Mouse (Mus musculus) lung, postnatal 4 days (tissue): ENCODE data around the gene Myh14.

Experiments
- DNase-seq, 2 experiments: peaks; one replicate each; pipeline ENCODE4 v3.0.0; 2021

Myh14 gene

GRCm38 (mm10) chr7:44628402-44629034 lies 42.1 kb downstream of the Myh14 start:
- no peak for DNase-seq

- no peak for DNase-seq
These were observed 43.7 kb downstream of the Myh14 start for GRCm38 (mm10) chr7:44626966-44627365.

DNA sequence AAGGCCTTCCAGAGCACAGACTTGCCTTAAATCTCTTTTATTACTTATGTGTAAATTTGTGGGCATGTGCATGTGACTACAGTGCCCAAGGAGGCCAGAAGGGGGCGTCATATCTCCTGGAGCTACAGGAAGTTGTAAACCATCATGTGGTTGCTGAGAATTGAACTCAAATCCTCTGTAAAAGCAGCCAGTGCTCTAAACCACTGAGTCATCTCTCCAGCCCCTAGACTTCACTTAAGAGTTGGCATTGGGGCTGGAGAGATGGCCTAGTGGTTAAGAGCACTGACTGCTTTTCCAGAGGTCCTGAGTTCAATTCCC lies 44.6 kb downstream of the Myh14 start:
- DNase-seq = no peak

DNA sequence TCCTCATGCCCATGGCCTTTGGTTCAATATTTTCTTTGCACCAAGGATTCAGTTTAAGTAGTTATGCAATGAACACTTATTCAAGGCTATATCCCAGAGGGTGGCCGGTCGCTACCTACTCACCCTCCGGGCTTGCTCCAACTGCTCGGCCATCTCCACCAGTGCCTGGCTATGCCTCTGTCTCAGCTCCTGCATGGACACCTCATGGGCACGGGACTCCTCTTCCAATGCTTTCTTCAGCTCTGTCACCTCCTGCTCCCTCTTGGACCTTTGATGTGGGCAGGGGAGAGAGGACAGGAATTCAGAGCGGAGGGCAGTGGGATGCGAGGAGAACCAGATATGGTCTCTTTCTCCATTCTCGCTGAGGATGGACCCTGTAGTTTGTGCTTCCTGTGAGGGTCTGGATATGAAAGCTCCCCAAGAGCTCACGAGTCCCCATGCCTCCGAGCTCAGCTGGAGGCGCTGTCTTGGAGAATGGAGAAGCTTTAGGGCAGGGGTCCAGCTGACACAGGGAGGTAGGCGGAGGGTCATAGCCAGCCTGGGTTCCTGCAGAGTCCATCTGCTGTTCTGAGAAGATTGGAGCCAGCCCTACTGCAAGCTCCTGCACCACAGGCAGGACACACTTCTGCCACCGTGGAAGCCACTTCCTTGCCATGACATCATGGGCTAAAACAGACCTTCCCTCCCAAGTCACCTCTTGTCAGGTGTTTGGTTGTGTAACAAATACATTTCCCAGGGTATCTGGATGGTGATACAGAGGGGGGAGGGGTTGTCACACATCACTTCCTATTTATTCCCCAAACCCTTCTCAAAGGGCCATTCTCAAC lies 45.2 kb downstream of the Myh14 start:
- DNase-seq = no peak

GRCm38 (mm10) chr7:44624828-44625227 lies 45.8 kb downstream of the Myh14 start:
- DNase-seq = no peak

DNA sequence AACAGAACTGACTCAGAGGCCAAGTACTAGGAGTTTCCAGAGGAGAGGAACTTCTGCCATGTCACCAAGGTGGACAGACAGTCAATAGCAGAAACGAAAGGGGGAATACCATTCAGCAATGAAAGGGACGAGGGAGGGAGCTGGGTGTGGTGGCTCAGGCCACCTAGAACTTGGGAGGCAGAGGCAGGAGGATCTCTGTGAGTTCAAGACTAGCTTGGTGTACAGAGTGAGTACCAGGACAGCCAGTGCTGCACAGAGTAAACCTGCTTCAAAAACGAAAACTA lies 46.2 kb downstream of the Myh14 start:
- no peak for DNase-seq

- no peak for DNase-seq
These were observed 46.7 kb downstream of the Myh14 start for GRCm38 (mm10) chr7:44623714-44624542.

DNA sequence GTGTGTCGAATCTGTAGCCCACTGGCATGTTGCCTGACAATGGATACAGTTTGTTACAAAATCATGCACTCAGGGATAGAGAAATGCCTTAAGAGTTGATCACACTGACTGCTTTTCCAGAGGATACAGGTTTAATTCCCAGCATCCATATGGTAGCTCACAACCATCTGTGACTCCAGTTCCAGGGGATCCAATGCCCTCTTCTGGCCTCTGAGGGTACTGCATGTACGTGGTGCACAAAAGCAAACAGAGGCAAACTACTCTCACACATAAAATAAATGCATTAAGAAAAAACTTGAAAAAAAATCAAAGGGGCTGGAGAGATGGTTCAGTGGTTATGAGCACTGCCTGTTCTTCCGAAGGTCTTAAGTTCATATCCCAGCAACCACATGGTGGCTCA lies 53.6 kb downstream of the Myh14 start:
- no peak for DNase-seq

GRCm38 (mm10) chr7:44615987-44616386 lies 54.7 kb downstream of the Myh14 start:
- no peak for DNase-seq

- DNase-seq = no peak
These were observed 55.3 kb downstream of the Myh14 start for GRCm38 (mm10) chr7:44615309-44615708.

DNA sequence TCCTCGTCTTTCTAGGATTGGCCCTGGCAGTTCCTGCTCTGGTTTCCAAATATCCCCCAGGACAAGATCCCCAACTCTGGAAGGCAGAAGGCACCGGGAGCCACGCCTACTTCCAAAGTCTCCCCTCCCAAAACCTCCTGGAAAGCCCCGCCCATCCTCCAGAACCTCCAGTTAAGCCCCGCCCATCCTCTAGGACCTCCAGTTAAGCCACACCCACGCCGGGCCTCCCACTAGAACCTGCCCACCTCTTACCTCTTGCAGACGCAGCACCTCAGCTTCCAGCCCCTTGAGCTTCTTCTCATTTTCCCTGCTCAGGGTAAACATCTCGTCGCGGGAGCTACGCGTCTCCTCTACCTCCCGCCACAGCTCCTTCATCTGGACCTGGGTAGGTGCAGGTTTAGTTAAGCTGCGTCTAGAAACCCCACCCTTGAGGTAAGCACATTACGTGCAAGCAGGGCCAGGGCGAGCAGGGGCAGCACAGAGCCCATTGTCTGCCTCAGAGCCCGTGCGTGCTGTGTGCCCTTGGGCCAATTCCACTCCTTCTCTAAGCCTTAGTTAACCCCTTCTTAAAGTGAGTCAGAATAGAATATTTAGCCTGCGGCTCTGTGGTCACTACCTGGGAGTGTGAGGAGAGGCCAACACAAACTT lies 56.5 kb downstream of the Myh14 start:
- peak; percentile 50 to 54 for DNase-seq

- no peak for DNase-seq
These were observed 58.5 kb downstream of the Myh14 start for GRCm38 (mm10) chr7:44612192-44612591.

GRCm38 (mm10) chr7:44606171-44606901 lies 64.3 kb downstream of the Myh14 start:
- peak; percentile 68 to 82 for DNase-seq

DNA sequence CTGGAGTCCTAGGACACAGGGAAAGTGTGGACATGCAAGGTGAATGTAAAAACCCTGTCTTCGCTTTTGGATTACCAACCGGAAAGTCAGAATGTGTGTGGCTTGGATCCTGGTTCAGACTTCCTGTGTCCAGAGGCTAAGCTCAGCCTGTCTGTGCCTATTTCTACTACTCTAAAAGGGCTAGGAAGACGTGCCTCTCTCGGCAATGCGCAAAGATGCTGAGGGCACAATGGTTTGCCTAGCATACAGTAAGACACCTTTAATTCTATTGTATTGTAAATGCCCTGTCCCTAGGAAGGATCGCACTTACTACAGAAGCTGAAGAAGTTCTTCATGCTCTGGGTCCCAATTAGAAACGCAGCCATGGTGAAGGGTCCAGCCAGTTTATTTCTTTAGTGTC lies 65.2 kb downstream of the Myh14 start:
- no peak for DNase-seq

- no peak for DNase-seq
These were observed 66.0 kb downstream of the Myh14 start for GRCm38 (mm10) chr7:44604619-44605018.

- DNase-seq = peak in 1 of 2 experiments; percentile 33
These were observed 66.5 kb downstream of the Myh14 start for GRCm38 (mm10) chr7:44604139-44604606.

DNA sequence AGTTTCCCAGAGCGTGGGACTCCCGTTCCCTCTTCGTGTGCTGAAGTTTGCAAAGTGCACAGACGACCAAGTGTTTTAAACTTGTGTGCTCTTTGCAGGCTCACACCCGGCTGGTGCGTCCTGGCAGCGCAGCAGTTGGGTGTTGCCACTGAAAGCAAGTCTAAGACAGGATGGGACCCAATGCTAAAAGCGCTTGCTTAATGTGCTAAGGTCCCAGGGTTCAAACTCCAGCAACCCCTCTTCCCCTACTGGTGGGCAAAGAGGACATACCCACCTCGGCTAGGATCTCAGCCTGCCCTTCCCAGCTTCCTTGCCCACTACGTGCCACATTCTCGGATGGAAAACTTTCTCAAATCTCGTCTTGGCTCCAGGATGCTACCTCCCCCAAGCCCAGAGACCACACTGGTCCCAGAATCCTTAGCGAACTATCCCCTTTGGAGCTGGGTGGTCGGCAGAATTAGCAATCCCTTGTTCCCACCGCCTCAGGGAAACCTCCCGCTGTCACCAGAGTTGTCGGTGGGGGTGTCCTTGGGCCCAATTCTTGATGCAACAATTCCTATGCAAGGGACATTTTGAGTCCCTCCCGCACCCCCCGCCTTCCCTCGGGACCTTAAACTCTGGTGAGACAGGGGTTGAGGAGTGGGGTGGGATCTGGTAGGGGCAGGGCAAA lies 67.3 kb downstream of the Myh14 start:
- no peak for DNase-seq

DNA sequence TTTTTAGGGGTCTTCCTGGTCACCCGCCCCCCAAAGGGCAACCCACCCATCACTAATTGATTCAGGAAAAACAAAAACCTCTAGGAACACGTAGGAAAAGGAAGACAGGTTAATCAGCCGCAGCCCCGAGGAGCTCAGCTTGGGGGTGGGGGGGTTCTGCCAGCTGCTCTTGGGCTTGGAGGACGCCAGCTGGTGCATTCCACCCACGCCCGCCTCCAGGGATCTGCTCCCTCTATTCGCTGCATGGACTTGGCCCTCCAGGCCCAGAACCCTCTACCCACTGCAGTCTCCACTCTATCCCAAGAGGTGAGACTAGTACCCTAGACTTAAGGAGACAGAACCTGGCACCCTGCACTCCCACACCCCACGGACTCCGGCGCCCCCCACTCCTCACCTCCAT lies 68.2 kb downstream of the Myh14 start:
- no peak for DNase-seq

- DNase-seq = no peak
These were observed 69.0 kb downstream of the Myh14 start for GRCm38 (mm10) chr7:44601646-44602045.

DNA sequence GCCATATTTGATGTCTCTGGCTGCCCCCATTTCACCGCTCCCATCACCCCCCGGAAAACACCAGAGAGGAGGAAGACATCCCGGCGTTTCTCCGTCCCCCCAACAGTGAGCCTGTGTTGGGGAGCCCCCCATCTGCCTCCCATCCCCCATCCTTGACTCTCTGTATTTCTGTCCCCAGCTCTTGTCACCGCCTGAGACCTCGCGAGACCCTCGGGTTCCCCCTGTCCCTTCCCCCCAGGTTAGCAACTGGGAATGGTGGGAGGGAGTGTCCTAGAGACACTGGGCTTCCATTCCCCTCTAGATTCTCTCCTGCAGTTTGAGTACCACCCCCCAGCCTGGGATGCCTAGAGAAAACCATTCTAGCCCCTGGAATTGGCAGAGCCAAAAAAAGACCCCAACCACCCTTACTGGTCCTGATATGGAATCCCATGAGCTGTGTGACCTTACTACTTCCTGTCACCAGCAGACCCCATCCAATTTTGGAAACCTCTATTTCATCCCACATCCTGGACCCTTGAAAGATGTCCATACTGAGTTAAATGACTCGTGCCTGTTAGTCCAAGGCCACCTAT lies 69.9 kb downstream of the Myh14 start:
- DNase-seq = no peak

DNA sequence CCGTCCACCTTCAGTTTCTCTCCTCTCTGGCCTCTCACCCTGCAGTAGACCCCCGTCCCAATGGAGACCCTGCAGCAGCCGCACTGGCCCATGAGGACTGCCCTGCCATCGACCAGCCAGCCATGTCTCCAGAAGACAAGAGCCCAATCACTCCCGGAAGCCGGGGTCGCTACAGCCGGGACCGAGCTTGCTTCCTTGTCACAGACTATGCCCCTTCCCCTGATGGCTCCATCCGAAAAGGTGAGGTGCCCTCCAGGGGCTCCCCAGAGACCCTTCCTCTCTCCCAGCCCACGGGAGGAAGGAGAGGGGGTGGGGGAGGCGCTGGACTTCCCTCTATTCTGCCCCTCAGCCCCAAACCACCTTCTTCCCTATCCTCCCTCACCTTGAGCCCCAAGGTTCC lies 72.3 kb downstream of the Myh14 start:
- no peak for DNase-seq

DNA sequence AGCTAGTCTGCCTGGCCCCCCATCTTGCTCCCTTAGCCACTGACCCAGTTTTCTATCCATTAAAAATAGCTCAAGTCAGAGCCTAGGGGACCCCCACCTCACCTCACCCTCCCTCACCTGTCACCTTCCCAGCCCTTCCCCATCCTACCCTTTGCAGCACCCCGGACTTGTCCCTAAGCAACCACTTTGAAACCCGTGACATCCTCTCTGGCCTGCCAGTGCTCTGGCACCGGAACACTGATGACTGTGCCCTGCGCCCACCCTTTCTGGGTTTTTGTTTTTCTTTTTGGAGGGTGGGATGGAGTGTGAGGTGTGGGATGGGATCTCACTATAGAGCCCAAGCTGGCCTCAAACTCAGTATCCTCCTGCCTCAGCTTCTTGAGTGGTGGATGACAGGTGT lies 73.0 kb downstream of the Myh14 start:
- no peak for DNase-seq
